Mouse (Mus musculus) liver, embryonic 13.5 days (tissue): Measurements from ENCODE around the gene Inpp5d. TPM values are rescaled to one million over a fixed set of nuclear protein-coding genes. Genes with fewer than 3 reads are reported as not detected.
A peak's percentile ranks its signal among the peaks of the same experiment; 100 is the strongest.

ENCODE experiments used
- ATAC-seq: fragments of 200-750 bp; cut with Nextera tagmentation; 2 replicates; pipeline ENCODE4 v1.8.0; 2017; ENCODE audit warnings: low read depth, mild to moderate bottlenecking, moderate number of reproducible peaks, moderate library complexity
- DNase-seq: peaks from one replicate; pipeline ENCODE4 v3.0.0; 2022
- H3K27ac ChIP-seq: fragments of 300-500 bp; sonication (generic); 2 replicates; pipeline ENCODE4 v1.5.1; 2015; ENCODE audit warnings: moderate library complexity, mild to moderate bottlenecking, inconsistent platforms
- H3K27me3 ChIP-seq: fragments of 300-500 bp; sonication (generic); 2 replicates; pipeline ENCODE4 v1.6.1; 2015; ENCODE audit warnings: mild to moderate bottlenecking, inconsistent platforms
- H3K36me3 ChIP-seq: fragments of 300-500 bp; sonication (generic); 2 replicates; pipeline ENCODE4 v1.6.1; 2015; ENCODE audit warnings: mild to moderate bottlenecking, inconsistent platforms
- H3K4me1 ChIP-seq: fragments of 300-500 bp; sonication (generic); replicated peaks from 2 replicates; pipeline ENCODE4 v1.6.1; 2015; ENCODE audit warnings: inconsistent platforms
- H3K4me2 ChIP-seq: fragments of 300-500 bp; sonication (generic); 2 replicates; pipeline ENCODE4 v1.6.1; 2015; ENCODE audit warnings: inconsistent platforms, mild to moderate bottlenecking, moderate library complexity
- H3K4me3 ChIP-seq: fragments of 300-500 bp; sonication (generic); replicated peaks from 2 replicates; pipeline ENCODE4 v1.5.1; 2015; ENCODE audit warnings: mild to moderate bottlenecking, inconsistent platforms
- H3K9ac ChIP-seq: fragments of 300-500 bp; sonication (generic); 2 replicates; pipeline ENCODE4 v1.6.1; 2015; ENCODE audit warnings: mild to moderate bottlenecking, inconsistent platforms
- H3K9me3 ChIP-seq: fragments of 300-500 bp; sonication (generic); replicated peaks from 2 replicates; pipeline ENCODE4 v1.6.1; 2016; ENCODE audit warnings: inconsistent platforms
- WGBS: fragments of 180-500 bp; shearing (Covaris S2); methylation state at CpG from one replicate; pipeline ENCODE4 v1.1.7; 2015; ENCODE audit not compliant: insufficient replicate concordance; 5-methylcytosine and 5-hydroxymethylcytosine counted together
- polyA plus RNA-seq: library from polyadenylated mRNA; unstranded; fragments of >200 nt; fragmentation: Nextera tagmentation; extraction: Ambion mirVana; gene quantifications from 2 replicates; pipeline ENCODE4 v1.2.1, GENCODE M21; 2015

Inpp5d gene
- polyA plus RNA-seq, 1 experiment from 2014 or later: 11.0 TPM

DNA sequence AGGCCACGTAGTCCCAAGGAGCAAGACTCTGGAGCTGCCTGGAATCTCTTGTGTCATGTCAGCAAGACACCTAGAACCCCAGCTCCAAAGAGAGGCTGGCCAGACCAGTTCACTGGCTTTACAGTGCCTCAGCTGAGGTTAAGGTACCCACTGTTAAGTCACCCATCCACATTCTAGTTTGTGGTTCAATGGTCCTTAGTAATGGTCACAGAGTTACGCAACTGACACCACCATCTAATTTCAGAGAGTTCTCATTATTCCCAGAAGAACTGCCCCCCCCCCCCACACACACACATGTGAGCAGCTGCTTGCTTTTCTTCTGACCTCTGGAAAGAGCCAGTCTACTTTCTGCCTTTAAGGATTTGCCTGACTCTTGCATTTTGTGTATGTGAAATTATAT, 4.7 kb downstream of the Inpp5d start:
- peak overlapping the region; percentile 51 for H3K9ac ChIP-seq
- peak overlapping the region; percentile 45 for H3K4me2 ChIP-seq
- peaks cover 100% of the 10 kb centered on the region for H3K4me1 ChIP-seq
- peak overlapping the region; percentile 81 for H3K27ac ChIP-seq
- no peaks in the 10 kb centered on the region for H3K36me3 ChIP-seq
- H3K27me3 ChIP-seq: no peaks in the 10 kb centered on the region
- ATAC-seq: no peak
- DNase-seq: no peak
- 75% methylated on average over 2 of the region's 2 CpGs for WGBS
- no peak overlapping the region for H3K4me3 ChIP-seq
- no peaks in the 10 kb centered on the region for H3K9me3 ChIP-seq

DNA sequence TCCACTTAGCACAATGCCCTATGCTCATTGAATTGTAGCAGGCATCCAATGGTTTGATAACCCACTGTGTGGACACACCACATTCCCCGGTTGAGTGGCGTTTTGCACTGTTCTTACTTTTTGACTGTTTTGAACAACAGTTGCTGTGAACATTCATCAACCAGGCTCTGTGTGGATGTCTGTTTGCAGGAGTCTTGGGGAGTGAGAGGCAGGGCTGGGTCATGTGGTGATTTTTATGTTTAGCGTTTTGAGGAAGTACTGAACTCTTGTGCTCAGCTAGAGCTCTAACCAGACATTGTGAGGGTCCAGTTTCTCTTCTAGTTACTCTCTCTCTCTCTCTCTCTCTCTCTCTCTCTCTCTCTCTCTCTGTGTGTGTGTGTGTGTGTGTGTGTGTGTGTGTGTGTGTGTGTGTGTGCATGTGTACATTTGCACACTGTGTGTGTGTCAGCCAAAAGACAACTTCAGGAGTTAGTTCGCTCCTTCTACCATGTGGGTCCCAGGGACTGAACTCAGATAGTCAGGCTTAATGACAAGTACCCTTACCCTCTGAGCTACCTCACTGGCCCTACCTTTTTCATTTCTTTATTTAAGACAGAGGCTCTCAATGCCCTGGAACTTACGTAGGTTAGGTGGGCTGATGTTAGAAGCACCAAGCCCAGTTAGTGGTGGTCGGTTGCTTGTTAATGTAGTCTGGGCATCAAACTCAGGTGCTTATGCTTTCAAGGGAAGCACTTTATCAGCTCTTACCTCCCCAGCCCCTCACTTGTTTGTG, 5.3 kb downstream of the Inpp5d start:
- 58% methylated on average over 6 of the region's 6 CpGs for whole genome bisulfite sequencing
- no peaks in the 10 kb centered on the region for H3K9me3 ChIP-seq
- ATAC-seq: no peak
- no peak overlapping the region for H3K4me3 ChIP-seq
- H3K9ac ChIP-seq: no peak overlapping the region
- H3K27ac ChIP-seq: peak overlapping the region; percentile 81
- DNase-seq: no peak
- peaks cover 100% of the 10 kb centered on the region for H3K4me1 ChIP-seq
- H3K36me3 ChIP-seq: no peaks in the 10 kb centered on the region
- H3K27me3 ChIP-seq: no peaks in the 10 kb centered on the region
- H3K4me2 ChIP-seq: peak overlapping the region; percentile 21

DNA sequence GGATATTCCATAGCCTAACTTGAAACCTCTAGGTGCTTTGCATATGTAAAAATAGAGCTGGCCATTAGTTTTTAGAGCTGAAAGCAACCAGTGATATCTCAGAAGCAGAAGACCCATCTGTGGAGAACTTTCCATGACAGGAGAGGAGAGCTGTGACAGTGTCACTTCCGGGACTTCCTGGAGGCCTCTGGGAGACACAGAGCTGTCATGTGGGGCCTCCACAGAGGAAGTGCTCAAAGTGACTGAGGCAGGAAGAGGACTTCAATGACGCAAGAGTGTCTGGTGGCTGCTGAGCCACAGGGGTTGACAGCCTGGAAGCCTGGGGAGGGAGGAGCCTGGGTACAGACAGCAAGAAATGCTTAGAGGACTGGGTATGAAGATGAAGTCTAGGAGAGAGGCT, 6.2 kb downstream of the Inpp5d start:
- Histone ChIP-seq H3K9me3 (no peaks in the 10 kb centered on the region), H3K36me3 (no peaks in the 10 kb centered on the region), H3K27me3 (no peaks in the 10 kb centered on the region), H3K4me3 (no peak overlapping the region), H3K27ac (peak overlapping the region; percentile 81), H3K9ac (peak overlapping the region; percentile 34; the same call in 1 of the 2 replicates), H3K4me2 (peak overlapping the region; percentile 27; the same call in 1 of the 2 replicates), H3K4me1 (peaks cover 100% of the 10 kb centered on the region)
- WGBS: 7% methylated on average over 2 of the region's 2 CpGs
- DNase-seq: no peak
- peak; percentile 61 for ATAC-seq

DNA sequence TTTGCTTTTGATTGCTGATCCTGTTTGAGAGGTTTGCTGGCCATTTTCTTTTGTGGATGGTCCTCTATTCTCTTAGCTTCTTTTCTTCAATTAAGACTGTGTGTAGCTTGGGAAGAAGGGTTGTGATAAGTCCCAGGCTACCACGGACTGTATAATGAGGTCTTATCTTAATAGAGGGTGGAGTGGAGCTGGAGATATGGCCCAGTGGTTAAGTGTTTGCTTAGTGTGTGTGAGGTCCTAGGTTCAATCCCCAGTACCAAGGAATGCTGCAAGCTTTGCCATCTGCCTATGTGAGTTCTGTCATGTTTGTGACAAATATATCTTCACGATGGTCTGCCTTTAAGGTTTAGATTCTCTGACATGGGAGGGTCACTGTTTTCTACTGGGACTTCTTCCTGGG, 8.0 kb downstream of the Inpp5d start:
- Histone ChIP-seq H3K36me3 (no peaks in the 10 kb centered on the region), H3K9me3 (no peaks in the 10 kb centered on the region), H3K4me3 (no peak overlapping the region), H3K27ac (peak overlapping the region; percentile 81), H3K9ac (peak overlapping the region; percentile 7; the same call in 1 of the 2 replicates), H3K4me2 (peak overlapping the region; percentile 13), H3K4me1 (peaks cover 100% of the 10 kb centered on the region), H3K27me3 (no peaks in the 10 kb centered on the region)
- peak; percentile 82 for ATAC-seq
- DNase-seq: peak; percentile 67
- 3% methylated on average over 2 of the region's 2 CpGs for WGBS

DNA sequence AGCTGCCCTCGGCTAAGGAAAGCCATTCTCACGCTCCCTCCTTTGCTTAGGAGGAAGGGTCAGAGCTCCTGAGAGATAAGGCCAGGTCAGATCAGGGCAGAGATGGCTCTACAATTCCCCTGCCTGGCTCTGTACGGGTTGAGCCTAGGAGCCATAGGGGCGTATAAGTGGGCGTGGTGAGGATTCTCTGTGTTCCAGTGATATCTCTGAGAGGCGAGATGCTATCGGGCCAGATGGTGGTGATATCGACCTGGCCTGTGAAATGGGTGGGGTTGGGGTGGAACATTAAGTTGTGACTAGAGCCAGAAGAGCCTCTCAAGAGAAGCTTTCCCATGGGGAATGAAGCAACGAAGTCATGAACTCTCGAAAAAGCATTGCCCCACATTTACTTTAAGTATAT, 11.5 kb downstream of the Inpp5d start:
- no peak for DNase-seq
- peak overlapping the region; percentile 13; the same call in 1 of the 2 replicates for H3K4me2 ChIP-seq
- ATAC-seq: peak; percentile 19; the same call in 1 of the 2 replicates
- H3K4me3 ChIP-seq: no peak overlapping the region
- H3K4me1 ChIP-seq: peaks cover 92% of the 10 kb centered on the region
- H3K36me3 ChIP-seq: no peaks in the 10 kb centered on the region
- no peaks in the 10 kb centered on the region for H3K9me3 ChIP-seq
- peak overlapping the region; percentile 33; the same call in 1 of the 2 replicates for H3K9ac ChIP-seq
- peak overlapping the region; percentile 73 for H3K27ac ChIP-seq
- H3K27me3 ChIP-seq: no peaks in the 10 kb centered on the region
- 24% methylated on average over 10 of the region's 10 CpGs for WGBS

DNA sequence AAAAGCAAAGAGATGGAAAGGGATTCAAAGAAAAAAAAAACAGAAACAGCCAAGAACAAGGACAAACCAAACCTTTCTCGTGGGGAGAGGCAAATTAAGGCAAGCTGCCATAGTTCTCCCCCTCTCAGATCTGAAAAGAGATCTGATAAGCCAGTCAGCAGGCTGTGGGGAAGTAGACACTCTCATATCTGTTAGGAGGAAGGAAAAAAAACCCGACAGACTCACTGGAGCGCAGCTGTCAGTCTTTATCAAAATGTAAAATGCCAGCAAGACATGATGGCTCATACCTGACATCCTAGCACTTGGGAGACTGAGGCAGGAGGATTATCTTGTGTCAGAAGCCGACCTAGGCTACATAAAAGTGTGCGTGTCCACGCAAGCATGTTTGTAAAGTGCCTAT, 12.1 kb downstream of the Inpp5d start:
- H3K9me3 ChIP-seq: no peaks in the 10 kb centered on the region
- WGBS: 16% methylated on average over 6 of the region's 6 CpGs
- ATAC-seq (peak; percentile 27; the same call in 1 of the 2 replicates), DNase-seq (no peak)
- H3K27me3 ChIP-seq: no peaks in the 10 kb centered on the region
- H3K9ac ChIP-seq: peak overlapping the region; percentile 7; the same call in 1 of the 2 replicates
- H3K36me3 ChIP-seq: no peaks in the 10 kb centered on the region
- H3K4me2 ChIP-seq: peak overlapping the region; percentile 8
- H3K4me1 ChIP-seq: peaks cover 92% of the 10 kb centered on the region
- H3K4me3 ChIP-seq: no peak overlapping the region
- H3K27ac ChIP-seq: peak overlapping the region; percentile 73

DNA sequence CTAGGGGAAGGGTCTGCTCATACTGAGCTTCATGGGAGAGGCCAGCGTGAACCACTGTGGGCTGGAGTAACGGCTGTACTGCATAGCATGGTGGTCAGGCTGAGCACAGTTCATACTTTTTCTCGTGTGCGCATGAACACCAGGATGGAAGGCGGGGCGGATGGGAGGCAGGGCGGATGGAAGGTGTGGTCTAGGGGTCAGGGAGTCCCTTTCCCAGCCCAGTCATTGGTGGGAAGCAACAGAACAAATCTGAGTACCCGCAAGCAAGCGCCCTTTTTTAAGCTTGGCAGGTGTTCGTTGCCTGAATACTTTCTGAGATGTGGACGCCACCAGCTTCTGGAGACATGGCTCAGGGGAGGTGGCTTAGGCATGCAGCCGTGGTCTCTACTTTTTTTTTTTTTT, 16.6 kb downstream of the Inpp5d start:
- DNase-seq (peak; percentile 72), ATAC-seq (peak; percentile 24)
- Histone ChIP-seq H3K4me1 (peaks cover 88% of the 10 kb centered on the region), H3K27me3 (no peaks in the 10 kb centered on the region), H3K9ac (peak overlapping the region; percentile 75), H3K4me3 (peak overlapping the region; percentile 41; the same call in 1 of the 2 replicates), H3K36me3 (no peaks in the 10 kb centered on the region), H3K4me2 (peak overlapping the region; percentile 68), H3K27ac (peak overlapping the region; percentile 98), H3K9me3 (no peaks in the 10 kb centered on the region)
- 42% methylated on average over 12 of the region's 12 CpGs for WGBS

DNA sequence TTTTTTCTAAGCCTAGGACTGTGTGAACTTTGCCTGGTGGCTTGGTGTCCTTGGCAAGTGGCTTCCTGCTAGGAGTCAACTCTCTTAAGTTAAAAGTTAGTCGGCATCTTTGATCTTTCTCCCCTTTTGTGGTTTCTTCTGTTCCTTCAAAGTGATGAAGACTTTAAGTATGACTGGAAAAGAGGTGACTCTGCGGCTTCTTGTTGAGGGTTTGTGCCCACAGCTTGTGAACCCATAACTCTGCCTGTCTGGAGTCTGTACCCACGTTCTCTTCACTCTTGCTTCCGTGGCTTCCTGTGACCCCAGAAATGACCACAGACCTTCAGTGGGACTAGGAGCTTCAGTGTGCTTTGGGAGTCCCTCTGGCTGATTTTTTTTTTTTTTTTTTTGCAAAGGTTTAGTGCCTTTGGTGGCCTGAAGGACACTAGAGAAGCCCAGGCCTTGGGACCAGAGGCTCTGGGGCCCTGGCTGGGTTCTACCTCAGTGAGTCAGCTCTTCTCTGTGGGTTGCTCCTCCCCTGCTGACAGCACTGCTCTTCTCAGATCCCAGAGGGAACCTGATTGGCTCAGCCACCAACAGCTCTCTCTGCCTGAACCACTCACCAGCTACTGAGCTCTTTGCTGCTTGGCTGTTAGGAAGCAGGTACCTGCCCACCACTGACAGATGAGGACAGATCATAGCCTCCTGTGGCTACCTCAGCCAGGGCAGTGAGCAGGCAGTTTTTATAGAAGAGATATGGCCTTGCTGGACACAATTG, 17.2 kb downstream of the Inpp5d start:
- Histone ChIP-seq H3K4me3 (peak overlapping the region; percentile 41), H3K9ac (peak overlapping the region; percentile 75)
- peak; percentile 92 for DNase-seq

DNA sequence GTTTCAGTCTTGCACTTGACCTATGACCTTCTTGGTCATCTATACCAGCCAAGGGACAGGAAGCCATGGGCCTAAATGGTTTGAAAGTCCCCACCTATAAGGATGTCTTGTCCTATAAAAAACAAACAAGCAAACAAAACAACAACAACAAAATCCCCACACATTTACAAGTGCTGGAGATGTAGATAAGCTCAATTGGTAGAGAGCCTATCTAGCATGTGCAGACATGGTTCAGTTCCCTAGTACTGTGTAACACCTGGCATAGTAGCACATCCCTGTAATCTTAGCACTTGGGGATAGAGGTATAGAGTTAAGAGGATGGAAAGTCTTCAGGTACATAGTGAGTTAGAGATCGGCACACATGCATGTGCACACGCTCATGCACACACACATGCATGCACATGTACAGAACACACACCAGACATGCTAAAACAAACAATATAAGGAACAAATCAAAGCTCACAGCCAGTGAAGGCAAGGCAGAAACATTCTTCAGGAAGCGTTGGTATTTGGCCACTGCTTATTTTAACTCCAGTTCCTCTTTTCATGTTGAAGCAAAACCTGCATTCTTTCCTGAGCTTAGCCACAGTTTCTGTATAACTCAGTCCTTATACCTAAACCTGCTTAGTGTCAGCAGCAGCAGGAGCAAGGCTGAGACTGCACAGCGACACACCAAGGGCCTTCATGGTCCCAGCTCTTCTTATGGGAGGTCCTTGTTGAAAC, 17.9 kb downstream of the Inpp5d start:
- H3K9me3 ChIP-seq: no peaks in the 10 kb centered on the region
- DNase-seq (no peak), ATAC-seq (peak; percentile 81)
- peak overlapping the region; percentile 98 for H3K27ac ChIP-seq
- 52% methylated on average over 4 of the region's 4 CpGs for WGBS
- H3K4me2 ChIP-seq: peak overlapping the region; percentile 50
- peak overlapping the region; percentile 61 for H3K9ac ChIP-seq
- peaks cover 1% of the 10 kb centered on the region; the same call in 1 of the 2 replicates for H3K36me3 ChIP-seq
- peaks cover 79% of the 10 kb centered on the region for H3K4me1 ChIP-seq
- no peak overlapping the region for H3K4me3 ChIP-seq
- no peaks in the 10 kb centered on the region for H3K27me3 ChIP-seq

More for the DNA sequence above, 17.2 kb downstream of the Inpp5d start:
- H3K9me3 ChIP-seq: no peaks in the 10 kb centered on the region
- no peaks in the 10 kb centered on the region for H3K36me3 ChIP-seq
- peak overlapping the region; percentile 68 for H3K4me2 ChIP-seq
- H3K27me3 ChIP-seq: no peaks in the 10 kb centered on the region
- peak overlapping the region; percentile 98 for H3K27ac ChIP-seq
- H3K4me1 ChIP-seq: peaks cover 86% of the 10 kb centered on the region
- ATAC-seq: peak; percentile 99
- WGBS: 20% methylated on average over 4 of the region's 4 CpGs

DNA sequence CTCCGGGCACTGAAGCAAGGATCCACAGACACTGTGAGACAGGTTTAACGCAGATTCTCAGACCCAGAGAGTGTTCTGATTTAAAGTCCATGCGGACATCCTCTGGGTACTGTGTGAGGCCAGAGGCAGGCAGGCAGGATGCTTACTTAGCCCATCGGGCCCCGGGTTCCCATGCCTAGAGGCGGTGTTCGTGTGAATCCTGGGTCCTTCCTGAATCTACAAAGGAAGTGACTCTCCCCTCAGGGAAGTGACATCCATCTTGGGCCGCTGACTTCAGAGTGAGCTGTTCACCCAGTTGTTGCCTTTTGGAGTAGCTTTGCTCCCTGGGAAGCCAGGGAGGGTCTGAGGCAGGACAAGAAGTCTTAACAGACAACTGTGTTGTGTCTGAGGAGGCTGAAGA, 19.6 kb downstream of the Inpp5d start:
- Histone ChIP-seq H3K36me3 (peaks cover 9% of the 10 kb centered on the region), H3K4me3 (no peak overlapping the region), H3K4me1 (peaks cover 70% of the 10 kb centered on the region), H3K9ac (no peak overlapping the region), H3K9me3 (no peaks in the 10 kb centered on the region), H3K27me3 (no peaks in the 10 kb centered on the region), H3K27ac (peak overlapping the region; percentile 81), H3K4me2 (peak overlapping the region; percentile 14; the same call in 1 of the 2 replicates)
- DNase-seq (no peak), ATAC-seq (no peak)
- 53% methylated on average over 8 of the region's 8 CpGs for WGBS
